Mouse (Mus musculus): ENCODE results near the gene Itgae.

Gene Itgae

GRCm38 (mm10) chr11:73094231-73094995, 4.0 kb downstream of the Itgae start:
- no peak for DNase-seq (ENCODE audit: low spot score)

- DNase-seq (ENCODE audit: low spot score): no peak
These were observed 8.5 kb downstream of the Itgae start for GRCm38 (mm10) chr11:73098860-73099259.

GRCm38 (mm10) chr11:73099976-73100750, 9.8 kb downstream of the Itgae start:
- DNase-seq (ENCODE audit: low spot score): no peak

GRCm38 (mm10) chr11:73101308-73101707, 10.9 kb downstream of the Itgae start:
- no peak for DNase-seq (ENCODE audit: low spot score)

- DNase-seq (ENCODE audit: low spot score): no peak
These were observed 14.9 kb downstream of the Itgae start for GRCm38 (mm10) chr11:73105246-73105645.

GRCm38 (mm10) chr11:73107358-73107757, 17.0 kb downstream of the Itgae start:
- peak; percentile 45 for DNase-seq (ENCODE audit: low spot score)

- no peak for DNase-seq (ENCODE audit: low spot score)
These were observed 18.0 kb downstream of the Itgae start for GRCm38 (mm10) chr11:73108195-73108897.

GRCm38 (mm10) chr11:73108898-73109625, 18.7 kb downstream of the Itgae start:
- peak; percentile 18 for DNase-seq (ENCODE audit: low spot score)

GRCm38 (mm10) chr11:73109941-73110340, 19.6 kb downstream of the Itgae start:
- no peak for DNase-seq (ENCODE audit: low spot score)

GRCm38 (mm10) chr11:73111414-73111813, 21.0 kb downstream of the Itgae start:
- DNase-seq (ENCODE audit: low spot score): no peak

- DNase-seq (ENCODE audit: low spot score): no peak
These were observed 36.1 kb downstream of the Itgae start for GRCm38 (mm10) chr11:73126495-73126894.

GRCm38 (mm10) chr11:73131020-73131419, 40.6 kb downstream of the Itgae start:
- DNase-seq (ENCODE audit: low spot score): no peak

- DNase-seq (ENCODE audit: low spot score): no peak
These were observed 42.6 kb downstream of the Itgae start for GRCm38 (mm10) chr11:73132999-73133398.

GRCm38 (mm10) chr11:73134222-73134621, 43.8 kb downstream of the Itgae start:
- no peak for DNase-seq (ENCODE audit: low spot score)

- DNase-seq (ENCODE audit: low spot score): no peak
These were observed 46.2 kb downstream of the Itgae start for GRCm38 (mm10) chr11:73136587-73136986.

GRCm38 (mm10) chr11:73137116-73137515, 46.7 kb downstream of the Itgae start:
- no peak for DNase-seq (ENCODE audit: low spot score)

GRCm38 (mm10) chr11:73137591-73138501, 47.5 kb downstream of the Itgae start, which contains the start of gene Haspin:
Gene Haspin, minus strand, starts transcription at chr11:73138294.
- peak; percentile 92 for DNase-seq (ENCODE audit: low spot score)

GRCm38 (mm10) chr11:73144261-73144681, 53.9 kb downstream of the Itgae start:
- no peak for DNase-seq (ENCODE audit: low spot score)

GRCm38 (mm10) chr11:73146026-73146974, 55.9 kb downstream of the Itgae start:
- DNase-seq (ENCODE audit: low spot score): no peak

- DNase-seq (ENCODE audit: low spot score): no peak
These were observed 56.6 kb downstream of the Itgae start for GRCm38 (mm10) chr11:73146975-73147365.

All from urinary bladder, postnatal 14 days (tissue).